Mouse (Mus musculus) forebrain, embryonic 10.5 days (tissue): Measurements from ENCODE around the gene Tmem167. TPM values are rescaled to one million over a fixed set of nuclear protein-coding genes. Genes with fewer than 3 reads are reported as not detected.

Source experiments
- DNase-seq: peaks from one replicate; pipeline ENCODE4 v3.0.0-alpha.2; 2017; ENCODE audit warnings: low spot score; ENCODE audit errors: extremely low spot score
- H3K27ac ChIP-seq: fragments of 300-500 bp; sonication (generic); 2 replicates; pipeline ENCODE4 v1.5.1; 2016; ENCODE audit warnings: mild to moderate bottlenecking
- H3K27me3 ChIP-seq: fragments of 300-500 bp; sonication (generic); 2 replicates; pipeline ENCODE4 v1.6.1; 2016; ENCODE audit warnings: mild to moderate bottlenecking; ENCODE audit not compliant: poor library complexity, severe bottlenecking
- H3K36me3 ChIP-seq: fragments of 300-500 bp; sonication (generic); replicated peaks from 2 replicates; pipeline ENCODE4 v1.6.1; 2016; ENCODE audit warnings: mild to moderate bottlenecking, moderate library complexity
- H3K4me1 ChIP-seq: fragments of 300-500 bp; sonication (generic); 2 replicates; pipeline ENCODE4 v1.6.1; 2016
- H3K4me3 ChIP-seq: fragments of 300-500 bp; sonication (generic); 2 replicates; pipeline ENCODE4 v1.5.1; 2016; ENCODE audit warnings: mild to moderate bottlenecking, moderate library complexity
- H3K9me3 ChIP-seq: fragments of 300-500 bp; sonication (generic); 2 replicates; pipeline ENCODE4 v1.6.1; 2016; ENCODE audit warnings: mild to moderate bottlenecking, moderate library complexity
- WGBS: fragments of 180-500 bp; shearing (Covaris S2); methylation state at CpG from one replicate; pipeline ENCODE4 v1.1.7; 2016; 5-methylcytosine and 5-hydroxymethylcytosine counted together
- polyA plus RNA-seq: library from polyadenylated mRNA; unstranded; fragments of >200 nt; fragmentation: Nextera tagmentation; extraction: Ambion mirVana; gene quantifications from 2 replicates; pipeline ENCODE4 v1.2.1, GENCODE M21; 2016

Tmem167 gene
- polyA plus RNA-seq, 1 experiment from 2014 or later: 67.8 TPM

DNA sequence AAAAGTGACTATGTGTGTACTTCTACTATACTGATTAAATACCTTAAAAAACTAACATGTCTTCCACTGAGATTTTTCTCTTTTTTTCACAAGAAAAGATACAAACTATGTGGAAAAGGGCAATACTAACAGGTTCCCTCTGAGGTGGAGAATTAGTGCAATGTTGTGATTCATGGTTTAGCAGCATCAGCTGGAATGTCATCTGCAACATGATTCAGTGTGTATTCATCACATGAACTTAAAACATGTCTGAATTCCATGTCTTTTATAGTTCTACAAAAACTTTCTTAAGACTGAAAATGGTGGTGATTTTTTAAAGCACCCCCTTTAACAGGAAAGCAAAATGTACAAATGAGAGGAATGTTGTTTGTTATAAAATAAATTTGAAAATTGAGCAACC lies 63.0 kb downstream of the Tmem167 start:
- H3K27me3 ChIP-seq: no peaks in the 10 kb centered on the region
- H3K36me3 ChIP-seq: no peaks in the 10 kb centered on the region
- H3K9me3 ChIP-seq: no peaks in the 10 kb centered on the region
- DNase-seq: no peak
- H3K27ac ChIP-seq: no peak overlapping the region
- no peak overlapping the region for H3K4me3 ChIP-seq
- peaks cover 13% of the 10 kb centered on the region for H3K4me1 ChIP-seq

- Histone ChIP-seq H3K27me3 (no peaks in the 10 kb centered on the region), H3K4me1 (peaks cover 13% of the 10 kb centered on the region), H3K36me3 (no peaks in the 10 kb centered on the region), H3K27ac (peak overlapping the region; percentile 72), H3K9me3 (no peaks in the 10 kb centered on the region), H3K4me3 (no peak overlapping the region)
- WGBS: 61% methylated on average over 7 of the region's 7 CpGs
- DNase-seq: no peak
Measured at GRCm38 (mm10) chr13:90152536-90153273, 63.8 kb downstream of the Tmem167 start.

GRCm38 (mm10) chr13:90164147-90164546 lies 75.2 kb downstream of the Tmem167 start:
- Histone ChIP-seq H3K27me3 (no peaks in the 10 kb centered on the region), H3K9me3 (no peaks in the 10 kb centered on the region), H3K4me3 (no peak overlapping the region), H3K27ac (no peak overlapping the region), H3K4me1 (peaks cover 13% of the 10 kb centered on the region), H3K36me3 (no peaks in the 10 kb centered on the region)
- 94% methylated on average over 2 of the region's 2 CpGs for WGBS
- no peak for DNase-seq

DNA sequence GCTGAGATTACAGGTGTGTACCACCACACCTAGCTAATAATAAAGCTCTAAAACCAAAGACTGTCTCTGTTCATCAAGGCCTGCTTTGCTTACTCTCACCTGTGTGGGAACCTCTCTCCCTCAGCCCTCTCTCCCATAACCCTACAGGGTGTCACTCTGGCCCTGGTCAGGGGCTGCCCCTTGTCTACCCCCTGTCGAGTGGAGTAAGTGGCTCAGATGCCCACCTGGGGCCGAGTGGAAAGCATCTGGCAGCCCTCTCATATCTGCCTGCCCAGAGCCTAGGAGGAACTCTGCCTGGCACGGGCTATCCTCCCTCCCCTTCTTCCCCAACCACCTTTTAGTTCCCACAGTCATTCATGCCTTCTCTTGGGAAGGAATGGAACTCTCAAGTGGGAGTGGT lies 78.1 kb downstream of the Tmem167 start:
- Histone ChIP-seq H3K27ac (no peak overlapping the region), H3K36me3 (no peaks in the 10 kb centered on the region), H3K27me3 (no peaks in the 10 kb centered on the region), H3K9me3 (no peaks in the 10 kb centered on the region), H3K4me3 (no peak overlapping the region), H3K4me1 (peaks cover 32% of the 10 kb centered on the region)
- WGBS: 71% methylated on average over 3 of the region's 3 CpGs
- DNase-seq: no peak

DNA sequence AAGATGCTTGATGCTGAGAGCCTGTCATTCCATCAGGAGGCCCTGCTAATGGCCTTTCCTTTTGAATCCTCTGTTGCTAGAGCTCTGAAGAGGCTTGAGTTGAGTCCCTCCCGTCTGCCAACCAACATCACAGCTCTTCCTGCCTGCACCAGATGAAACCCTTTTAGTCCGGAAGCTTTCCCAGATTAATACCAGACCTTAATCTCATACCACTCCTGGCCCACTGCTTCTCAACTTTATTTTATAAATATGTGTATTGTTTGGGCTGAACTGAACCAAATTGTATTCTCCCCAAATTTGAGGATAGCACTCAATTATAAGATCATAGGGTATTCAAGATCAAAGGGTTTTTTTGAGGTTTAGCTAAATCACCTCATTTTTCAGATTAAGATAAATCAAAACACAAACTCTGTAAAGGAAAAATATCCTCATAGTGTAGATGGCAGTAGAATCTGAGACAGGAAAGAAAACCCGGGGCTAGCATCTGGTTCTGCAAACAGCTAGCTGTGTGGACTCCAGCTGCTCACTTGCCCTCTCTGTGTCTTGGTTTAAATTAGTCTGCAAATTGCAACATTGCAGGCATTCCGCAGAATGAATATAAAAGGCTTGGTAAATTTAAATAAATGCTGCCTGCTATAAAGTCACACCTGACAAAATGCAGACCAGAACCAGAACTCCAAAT lies 81.3 kb downstream of the Tmem167 start:
- WGBS: 24% methylated on average over 4 of the region's 4 CpGs
- Histone ChIP-seq H3K4me3 (no peak overlapping the region), H3K9me3 (no peaks in the 10 kb centered on the region), H3K27ac (no peak overlapping the region), H3K4me1 (peaks cover 29% of the 10 kb centered on the region), H3K36me3 (no peaks in the 10 kb centered on the region), H3K27me3 (no peaks in the 10 kb centered on the region)
- no peak for DNase-seq

GRCm38 (mm10) chr13:90170782-90171179 lies 81.9 kb downstream of the Tmem167 start:
- Histone ChIP-seq H3K36me3 (no peaks in the 10 kb centered on the region), H3K9me3 (no peaks in the 10 kb centered on the region), H3K4me3 (no peak overlapping the region), H3K27me3 (no peaks in the 10 kb centered on the region), H3K4me1 (peaks cover 24% of the 10 kb centered on the region), H3K27ac (no peak overlapping the region)
- 28% methylated on average over 2 of the region's 2 CpGs for WGBS
- no peak for DNase-seq

DNA sequence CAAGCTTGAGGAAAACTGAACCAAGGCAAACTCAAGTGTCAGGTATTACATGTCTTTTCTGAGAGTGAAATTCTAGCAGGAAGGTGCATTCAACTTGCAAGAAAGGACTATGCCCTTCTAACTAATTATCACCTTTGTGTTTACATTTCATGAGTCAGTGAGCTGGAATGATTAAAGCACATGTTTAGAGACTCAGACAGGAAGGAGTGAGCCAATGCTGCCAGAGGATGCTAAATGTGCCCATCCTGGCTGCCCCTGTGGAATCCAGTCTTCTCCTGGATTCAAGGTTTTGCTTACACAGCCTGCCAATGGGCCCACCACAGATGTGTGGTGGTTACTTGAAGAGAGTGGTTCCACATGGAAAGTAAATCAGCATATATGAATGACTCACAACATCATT lies 82.5 kb downstream of the Tmem167 start:
- no peaks in the 10 kb centered on the region for H3K36me3 ChIP-seq
- no peaks in the 10 kb centered on the region for H3K27me3 ChIP-seq
- H3K4me1 ChIP-seq: peaks cover 19% of the 10 kb centered on the region
- no peak overlapping the region for H3K4me3 ChIP-seq
- no peak overlapping the region for H3K27ac ChIP-seq
- DNase-seq: no peak
- no peaks in the 10 kb centered on the region for H3K9me3 ChIP-seq

DNA sequence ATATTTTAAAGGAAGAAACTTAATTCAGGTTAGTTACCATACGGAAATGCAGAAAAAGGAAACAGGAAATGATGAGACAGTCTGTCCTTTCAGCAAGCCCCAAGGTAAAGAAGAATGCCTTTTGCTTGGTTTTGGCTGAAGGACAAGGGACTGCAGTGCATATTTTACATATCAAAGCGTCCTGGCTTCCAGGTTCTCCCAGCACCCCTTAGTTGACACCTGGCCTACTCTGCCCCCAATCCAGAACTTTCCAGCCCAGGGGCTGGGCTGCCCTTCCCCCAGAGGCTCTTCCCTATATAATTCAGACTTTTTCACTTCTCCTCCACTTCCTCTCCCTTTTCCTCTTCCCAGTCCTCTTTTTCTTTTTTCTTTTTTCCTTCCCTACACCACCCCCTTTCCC lies 86.7 kb downstream of the Tmem167 start:
- H3K27me3 ChIP-seq: no peaks in the 10 kb centered on the region
- 72% methylated on average over 2 of the region's 2 CpGs for WGBS
- H3K27ac ChIP-seq: no peak overlapping the region
- no peak overlapping the region for H3K4me3 ChIP-seq
- H3K9me3 ChIP-seq: no peaks in the 10 kb centered on the region
- DNase-seq: no peak
- H3K36me3 ChIP-seq: no peaks in the 10 kb centered on the region
- H3K4me1 ChIP-seq: peaks cover 9% of the 10 kb centered on the region

DNA sequence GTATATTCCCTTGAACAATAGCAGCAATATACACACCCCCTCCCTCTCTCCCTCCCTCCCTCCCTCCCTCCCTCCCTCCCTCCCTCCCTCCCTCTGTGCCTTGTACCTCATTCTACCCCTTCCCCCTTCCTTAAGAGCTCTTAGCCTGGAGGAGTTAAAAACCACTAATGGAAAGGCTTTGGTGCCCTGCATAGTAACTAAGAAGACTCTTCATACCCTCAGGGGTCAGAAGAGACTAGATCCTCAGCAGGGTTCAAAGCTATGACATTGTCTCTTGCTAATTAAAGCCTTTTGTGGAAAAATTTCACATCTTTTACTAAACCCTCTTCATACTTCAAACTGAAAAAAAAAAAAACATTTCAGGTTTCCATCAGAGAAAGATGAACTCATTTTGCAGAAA lies 93.3 kb downstream of the Tmem167 start:
- H3K36me3 ChIP-seq: no peaks in the 10 kb centered on the region
- H3K27ac ChIP-seq: no peak overlapping the region
- H3K27me3 ChIP-seq: no peaks in the 10 kb centered on the region
- H3K4me3 ChIP-seq: no peak overlapping the region
- DNase-seq: no peak
- H3K4me1 ChIP-seq: peaks cover 19% of the 10 kb centered on the region
- no peaks in the 10 kb centered on the region for H3K9me3 ChIP-seq

DNA sequence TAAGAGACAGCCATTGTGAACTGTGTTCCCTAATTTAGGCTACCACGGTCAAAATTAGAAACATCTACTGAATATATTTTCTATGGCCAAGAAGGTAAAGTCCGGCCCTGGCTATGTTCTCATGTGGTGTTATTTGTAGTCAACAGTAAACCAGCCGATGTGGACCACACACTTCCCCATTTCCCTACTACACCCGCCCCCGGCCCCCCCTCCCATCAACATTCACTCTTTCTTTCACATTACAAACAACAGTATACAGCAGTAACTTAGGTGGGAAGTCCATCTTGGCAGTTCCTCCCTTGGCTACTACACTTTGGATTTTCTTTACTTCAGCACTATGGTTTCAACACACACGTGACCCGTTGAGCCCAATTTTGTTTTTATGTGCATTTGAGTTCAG lies 94.6 kb downstream of the Tmem167 start:
- Histone ChIP-seq H3K36me3 (no peaks in the 10 kb centered on the region), H3K4me3 (no peak overlapping the region), H3K27me3 (no peaks in the 10 kb centered on the region), H3K9me3 (no peaks in the 10 kb centered on the region), H3K4me1 (peaks cover 32% of the 10 kb centered on the region), H3K27ac (no peak overlapping the region)
- 91% methylated on average over 7 of the region's 7 CpGs for WGBS
- no peak for DNase-seq

- no peaks in the 10 kb centered on the region for H3K9me3 ChIP-seq
- WGBS: 59% methylated on average over 2 of the region's 2 CpGs
- no peak overlapping the region for H3K4me3 ChIP-seq
- peaks cover 32% of the 10 kb centered on the region for H3K4me1 ChIP-seq
- no peaks in the 10 kb centered on the region for H3K36me3 ChIP-seq
- H3K27me3 ChIP-seq: no peaks in the 10 kb centered on the region
- no peak for DNase-seq
- H3K27ac ChIP-seq: no peak overlapping the region
Measured at GRCm38 (mm10) chr13:90186694-90187093, 97.8 kb downstream of the Tmem167 start.

- Histone ChIP-seq H3K27ac (no peak overlapping the region), H3K4me1 (peaks cover 23% of the 10 kb centered on the region), H3K36me3 (no peaks in the 10 kb centered on the region), H3K4me3 (no peak overlapping the region), H3K27me3 (no peaks in the 10 kb centered on the region), H3K9me3 (no peaks in the 10 kb centered on the region)
- WGBS: 44% methylated on average over 1 of the region's 1 CpGs
- DNase-seq: no peak
Measured at GRCm38 (mm10) chr13:90188021-90188420, 99.1 kb downstream of the Tmem167 start.

GRCm38 (mm10) chr13:90191794-90192193 lies 102.9 kb downstream of the Tmem167 start:
- H3K27ac ChIP-seq: no peak overlapping the region
- WGBS: 62% methylated on average over 6 of the region's 6 CpGs

More at GRCm38 (mm10) chr13:90191794-90192193, 102.9 kb downstream of the Tmem167 start:
- Histone ChIP-seq H3K27me3 (no peaks in the 10 kb centered on the region), H3K36me3 (no peaks in the 10 kb centered on the region), H3K4me1 (peaks cover 15% of the 10 kb centered on the region), H3K4me3 (no peak overlapping the region), H3K9me3 (no peaks in the 10 kb centered on the region)
- peak; percentile 28 for DNase-seq
